19 mouse cellular contexts compared by ENCODE assay signal in genomic region chr10:68095136-68095535, GRCm38 (mm10).
DNase-seq lines count a peak whose midpoint lies in the region; ATAC-seq lines count a peak whose summit lies in the region.
"Had no signal": no experiment of that assay in that cellular context is flagged by ENCODE, and none has a peak within 500 bp of the region (broad histone marks: within the 10 kb centered on the region; RNA-seq: fewer than 3 reads in every experiment).

No protein-coding gene starts in this region.

- H3K36me3 ChIP-seq in heart, embryonic 13.5 days, result peaks cover 74% of the 10 kb centered on the region

- H3K4me2 ChIP-seq in heart, embryonic 13.5 days, result no peak overlapping the region
- H3K4me2 ChIP-seq: hindbrain, embryonic 14.5 days had no signal

- H3K9me3 ChIP-seq in heart, embryonic 13.5 days, result no peaks in the 10 kb centered on the region
- H3K9me3 ChIP-seq: embryonic facial prominence, embryonic 10.5 days; forebrain, embryonic 10.5 days; hindbrain, embryonic 10.5 days had no signal

- H3K27me3 ChIP-seq in heart, embryonic 13.5 days (replicated peaks), result no peaks in the 10 kb centered on the region

- intact Hi-C loops in heart, postnatal 14 days (cut with DNase I), result no loop called here

- peaks cover 34% of the 10 kb centered on the region for H3K4me1 ChIP-seq in heart, embryonic 13.5 days
- H3K4me1 ChIP-seq: embryonic facial prominence, embryonic 10.5 days had no signal

- WGBS in heart, embryonic 13.5 days, result 22% methylated on average over 2 of the region's 2 CpGs

- H3K27ac ChIP-seq in heart, embryonic 13.5 days (replicated peaks), result peak overlapping the region; percentile 28; the same call in 1 of the 2 replicates
- H3K27ac ChIP-seq: embryonic facial prominence, embryonic 10.5 days; forebrain, embryonic 10.5 days; gastrocnemius, adult 2 months; hindbrain, embryonic 10.5 days; hindbrain, embryonic 14.5 days had no signal

- H3K9ac ChIP-seq in heart, embryonic 13.5 days, result 0 out of 2 replicates have a peak overlapping the region, but pooled peaks have one; percentile 10
- H3K9ac ChIP-seq: hindbrain, embryonic 14.5 days had no signal

- no peak for ATAC-seq in heart, embryonic 13.5 days (ENCODE audit: extremely low read depth, insufficient number of reproducible peaks, low FRiP score, low TSS enrichment)
- ATAC-seq in megakaryocyte, adult 5-6 weeks (ENCODE audit: poor library complexity, severe bottlenecking), result no peak
- ATAC-seq: forebrain, embryonic 14.5 days had no signal

- no peak overlapping the region for H3K4me3 ChIP-seq in heart, embryonic 13.5 days
- H3K4me3 ChIP-seq: embryonic facial prominence, embryonic 10.5 days; erythroblast, embryonic 14.5 days; forebrain, embryonic 10.5 days; gastrocnemius, adult 2 months; hindbrain, embryonic 10.5 days had no signal

- no peak for DNase-seq in heart, postnatal 14 days
- DNase-seq in lung, adult 18-20 months, result peak; percentile 72 to 77
- DNase-seq in lung, postnatal 14 days, result no peak
- peak; percentile 45 for DNase-seq in lung, postnatal 10 days
- no peak for DNase-seq in spleen, postnatal 10 days (ENCODE audit: low spot score in 2 of 2)
- DNase-seq in adrenal gland, adult 18-20 months (ENCODE audit: low spot score in 2 of 2), result no peak
- DNase-seq: adrenal gland, postnatal 14 days; cerebellum, adult 2 months; cerebellum, postnatal 10 days; gastrocnemius, adult 2 months; gastrocnemius, postnatal 25 days had no signal

Comparison
In these comparisons a context has a peak if more than half of its experiments do, and no peak if none do; other contexts are left out.
1. DNase-seq: peak in lung, adult 18-20 months (2 of 2) and lung, postnatal 10 days (single experiment); none in heart, postnatal 14 days (0 of 2), lung, postnatal 14 days (single experiment), spleen, postnatal 10 days (0 of 2) and adrenal gland, adult 18-20 months (0 of 2).